Mouse (Mus musculus) stomach, postnatal 0 days (tissue): Measurements from ENCODE around the gene Mecom.
A peak's percentile ranks its signal among the peaks of the same experiment; 100 is the strongest.

ENCODE experiments used
- CTCF ChIP-seq: IDR thresholded peaks from 2 replicates; pipeline ENCODE4 v1.5.1; 2016; ENCODE audit warnings: antibody characterized with exemption, low read depth, mild to moderate bottlenecking, moderate library complexity
- EP300 ChIP-seq: optimal IDR thresholded peaks from 2 replicates; pipeline ENCODE3; 2016; ENCODE audit warnings: antibody characterized with exemption

- TF ChIP-seq CTCF (peak; percentile 71), EP300 (no peak)
Observed at GRCm38 (mm10) chr3:30448624-30449023, 99.2 kb downstream of the Mecom start.
